Mouse (Mus musculus) kidney, postnatal 0 days (tissue): ENCODE measurements around the gene Wdr26. TPM values are rescaled to one million over a fixed set of nuclear protein-coding genes. Genes with fewer than 3 reads are reported as not detected.

Experiments used
- ATAC-seq: fragments of 200-750 bp; cut with Nextera tagmentation; replicated peaks from 2 replicates; pipeline ENCODE4 v1.8.0; 2017; ENCODE audit warnings: low read depth, moderate number of reproducible peaks, moderate TSS enrichment, moderate library complexity; ENCODE audit not compliant: low FRiP score
- DNase-seq: peaks from one replicate; pipeline ENCODE4 v3.0.0-alpha.2; 2016; ENCODE audit warnings: low spot score
- H3K27ac ChIP-seq: fragments of 300-500 bp; sonication (generic); 2 replicates; pipeline ENCODE4 v1.5.1; 2014; ENCODE audit warnings: mild to moderate bottlenecking
- H3K27me3 ChIP-seq: fragments of 300-500 bp; sonication (generic); 2 replicates; pipeline ENCODE4 v1.6.1; 2014; ENCODE audit warnings: low read length, mixed read lengths; ENCODE audit not compliant: insufficient read depth
- H3K36me3 ChIP-seq: fragments of 300-500 bp; sonication (generic); 2 replicates; pipeline ENCODE4 v1.6.1; 2014; ENCODE audit warnings: low read length, mixed read lengths; ENCODE audit not compliant: insufficient read depth
- H3K4me1 ChIP-seq: fragments of 300-500 bp; sonication (generic); replicated peaks from 2 replicates; pipeline ENCODE4 v1.6.1; 2014; ENCODE audit warnings: antibody characterized with exemption, low read length, mixed read lengths; ENCODE audit not compliant: insufficient read depth
- H3K4me2 ChIP-seq: fragments of 300-500 bp; sonication (generic); 2 replicates; pipeline ENCODE4 v1.6.1; 2014; ENCODE audit warnings: mild to moderate bottlenecking, low read length, moderate library complexity, mixed read lengths
- H3K4me3 ChIP-seq: fragments of 300-500 bp; sonication (generic); replicated peaks from 2 replicates; pipeline ENCODE4 v1.5.1; 2014; ENCODE audit warnings: low read depth, low read length
- H3K9ac ChIP-seq: fragments of 300-500 bp; sonication (generic); 2 replicates; pipeline ENCODE4 v1.6.1; 2014; ENCODE audit warnings: low read depth, low read length
- H3K9me3 ChIP-seq: fragments of 300-500 bp; sonication (generic); replicated peaks from 2 replicates; pipeline ENCODE4 v1.6.1; 2016; ENCODE audit warnings: low read length, inconsistent platforms, mixed read lengths
- CTCF ChIP-seq: IDR thresholded peaks from 2 replicates; pipeline ENCODE4 v1.5.1; 2016; ENCODE audit warnings: antibody characterized with exemption, low read depth, mild to moderate bottlenecking, moderate library complexity
- WGBS: fragments of 180-500 bp; shearing (Covaris S2); extraction: QIAGEN DNeasy Blood & Tissue Kit; methylation state at CpG from one replicate; pipeline ENCODE4 v1.1.7; 2014; 5-methylcytosine and 5-hydroxymethylcytosine counted together
- polyA plus RNA-seq: library from polyadenylated mRNA; unstranded; fragments of >200 nt; fragmentation: Nextera tagmentation; extraction: Ambion mirVana; gene quantifications from 2 replicates; pipeline ENCODE4 v1.2.1, GENCODE M21; 2015

The Wdr26 gene
- polyA plus RNA-seq, 1 experiment from 2014 or later: 40.4 TPM

DNA sequence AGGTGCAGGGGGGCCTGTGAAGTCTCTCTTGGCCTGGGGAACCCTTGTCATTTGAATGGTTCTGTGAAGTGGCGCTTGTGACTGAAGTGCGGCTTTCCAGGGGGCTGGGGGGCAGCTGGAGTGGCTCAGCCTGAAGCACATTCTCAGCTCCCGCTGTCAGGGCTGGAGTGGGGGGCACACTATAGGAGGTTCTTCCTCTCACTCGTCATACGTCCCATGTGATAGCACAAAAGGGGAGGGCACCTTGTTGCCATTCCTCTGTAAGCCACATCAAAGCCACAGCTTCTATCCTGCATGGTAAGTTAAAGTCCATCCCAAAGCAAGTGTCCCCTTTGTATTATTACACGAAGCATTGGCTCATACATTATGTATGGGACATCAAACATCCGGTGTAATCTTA lies 19.5 kb upstream of the Wdr26 start:
- Histone ChIP-seq H3K4me2 (no peak overlapping the region), H3K27ac (0 out of 2 replicates have a peak overlapping the region, but pooled peaks have one; percentile 21), H3K4me1 (peaks cover 7% of the 10 kb centered on the region; the same call in 1 of the 2 replicates), H3K9me3 (no peaks in the 10 kb centered on the region), H3K36me3 (no peaks in the 10 kb centered on the region), H3K9ac (no peak overlapping the region), H3K4me3 (no peak overlapping the region), H3K27me3 (no peaks in the 10 kb centered on the region)
- WGBS: 71% methylated on average over 7 of the region's 7 CpGs
- DNase-seq (no peak), ATAC-seq (no peak)
- no peak for TF ChIP-seq CTCF

GRCm38 (mm10) chr1:181230731-181231148 lies 18.9 kb upstream of the Wdr26 start:
- Histone ChIP-seq H3K4me2 (no peak overlapping the region), H3K9ac (no peak overlapping the region), H3K27me3 (no peaks in the 10 kb centered on the region), H3K36me3 (no peaks in the 10 kb centered on the region), H3K4me3 (no peak overlapping the region), H3K4me1 (peaks cover 7% of the 10 kb centered on the region; the same call in 1 of the 2 replicates), H3K9me3 (no peaks in the 10 kb centered on the region), H3K27ac (peak overlapping the region; percentile 47)
- TF ChIP-seq CTCF: no peak
- DNase-seq: peak; percentile 23
- WGBS: 16% methylated on average over 10 of the region's 10 CpGs
- ATAC-seq: peak; percentile 27; the same call in 1 of the 2 replicates

DNA sequence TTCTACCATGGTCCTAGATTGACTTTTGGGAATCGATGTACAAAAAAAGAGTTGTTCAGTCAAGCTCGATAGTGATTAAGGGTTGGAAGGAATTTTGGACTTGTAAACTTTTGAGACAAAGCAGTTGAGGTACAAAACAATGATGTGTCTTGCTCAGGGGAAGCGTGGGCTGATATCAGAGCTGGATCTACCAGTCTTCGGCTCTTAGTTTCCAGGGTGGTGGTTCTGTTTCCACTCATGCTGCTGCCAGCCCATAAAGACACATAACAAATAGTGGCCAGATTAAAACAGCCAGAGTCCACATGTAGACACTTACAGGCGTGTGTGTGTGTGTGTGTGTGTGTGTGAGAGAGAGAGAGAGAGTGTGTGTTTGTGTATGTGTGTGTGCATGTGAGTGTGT lies 17.2 kb upstream of the Wdr26 start:
- no peak for TF ChIP-seq CTCF

GRCm38 (mm10) chr1:181228591-181228990 lies 16.8 kb upstream of the Wdr26 start:
- Histone ChIP-seq H3K27me3 (no peaks in the 10 kb centered on the region), H3K4me1 (peaks cover 7% of the 10 kb centered on the region; the same call in 1 of the 2 replicates), H3K4me3 (no peak overlapping the region), H3K36me3 (no peaks in the 10 kb centered on the region), H3K9ac (no peak overlapping the region), H3K9me3 (no peaks in the 10 kb centered on the region), H3K27ac (no peak overlapping the region), H3K4me2 (no peak overlapping the region)
- no peak for TF ChIP-seq CTCF
- ATAC-seq: no peak
- WGBS: 77% methylated on average over 5 of the region's 5 CpGs
- DNase-seq: no peak

More for the DNA sequence above, 17.2 kb upstream of the Wdr26 start:
- Histone ChIP-seq H3K36me3 (no peaks in the 10 kb centered on the region), H3K4me1 (peaks cover 7% of the 10 kb centered on the region; the same call in 1 of the 2 replicates), H3K9me3 (no peaks in the 10 kb centered on the region), H3K9ac (no peak overlapping the region), H3K4me2 (no peak overlapping the region), H3K27ac (no peak overlapping the region), H3K27me3 (no peaks in the 10 kb centered on the region), H3K4me3 (no peak overlapping the region)
- ATAC-seq (no peak), DNase-seq (no peak)
- WGBS: 87% methylated on average over 5 of the region's 5 CpGs

DNA sequence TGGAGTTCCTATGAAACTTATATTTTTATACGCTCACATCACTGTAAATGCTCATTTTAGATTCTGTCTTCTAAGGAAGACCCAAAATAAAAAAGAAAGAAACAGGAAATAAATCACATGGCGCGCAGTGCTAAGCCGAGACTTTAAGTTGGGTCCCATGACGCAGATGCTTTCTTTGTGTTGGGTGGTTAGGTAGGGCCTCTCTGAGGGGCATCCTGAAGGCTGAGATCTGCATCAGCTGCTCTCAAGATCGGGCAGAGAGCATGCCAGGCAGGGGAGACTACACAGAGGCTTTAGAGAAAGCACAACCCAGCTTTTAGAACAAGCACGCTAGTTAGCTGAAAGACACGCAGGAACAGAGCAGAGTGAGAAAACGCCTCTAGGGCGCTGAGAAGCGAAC lies 16.0 kb upstream of the Wdr26 start:
- H3K4me2 ChIP-seq: no peak overlapping the region
- H3K4me1 ChIP-seq: peaks cover 7% of the 10 kb centered on the region; the same call in 1 of the 2 replicates
- H3K9me3 ChIP-seq: no peaks in the 10 kb centered on the region
- H3K27ac ChIP-seq: no peak overlapping the region
- no peak overlapping the region for H3K9ac ChIP-seq
- no peak for ATAC-seq
- WGBS: 71% methylated on average over 11 of the region's 11 CpGs
- DNase-seq: no peak
- no peak for TF ChIP-seq CTCF
- H3K27me3 ChIP-seq: no peaks in the 10 kb centered on the region
- H3K4me3 ChIP-seq: no peak overlapping the region
- no peaks in the 10 kb centered on the region for H3K36me3 ChIP-seq

- WGBS: 44% methylated on average over 11 of the region's 11 CpGs
- DNase-seq (no peak), ATAC-seq (no peak)
- TF ChIP-seq CTCF: no peak
- Histone ChIP-seq H3K27me3 (no peaks in the 10 kb centered on the region), H3K4me2 (no peak overlapping the region), H3K4me3 (no peak overlapping the region), H3K27ac (no peak overlapping the region), H3K36me3 (no peaks in the 10 kb centered on the region), H3K9me3 (no peaks in the 10 kb centered on the region), H3K9ac (no peak overlapping the region), H3K4me1 (no peaks in the 10 kb centered on the region; the same call in 1 of the 2 replicates)
Observed at GRCm38 (mm10) chr1:181226850-181227249, 15.0 kb upstream of the Wdr26 start.

DNA sequence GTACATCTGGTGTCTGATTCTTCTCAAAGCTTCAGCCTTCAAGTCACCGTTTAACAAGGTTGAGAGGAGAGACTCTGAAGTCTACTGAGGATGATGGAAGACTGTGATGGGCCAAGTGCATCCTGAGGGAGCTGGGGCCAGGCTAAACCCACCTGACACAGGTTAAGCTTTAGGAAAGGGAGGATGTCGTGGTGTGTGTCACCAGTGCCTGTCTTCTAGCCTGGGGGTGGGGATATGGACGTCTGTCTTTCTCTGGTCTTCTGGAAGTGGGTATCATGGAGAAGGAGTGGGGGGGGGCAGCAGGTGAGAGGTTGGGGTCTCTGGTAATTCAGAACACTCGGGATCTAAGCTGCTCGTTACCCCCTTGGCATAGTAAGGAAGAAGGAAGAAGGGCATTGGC lies 13.5 kb upstream of the Wdr26 start:
- H3K4me2 ChIP-seq: no peak overlapping the region
- no peaks in the 10 kb centered on the region for H3K9me3 ChIP-seq
- no peaks in the 10 kb centered on the region for H3K4me1 ChIP-seq
- 81% methylated on average over 5 of the region's 5 CpGs for WGBS
- no peak overlapping the region for H3K4me3 ChIP-seq
- DNase-seq (no peak), ATAC-seq (no peak)
- H3K27me3 ChIP-seq: no peaks in the 10 kb centered on the region
- no peaks in the 10 kb centered on the region for H3K36me3 ChIP-seq
- no peak overlapping the region for H3K9ac ChIP-seq
- TF ChIP-seq CTCF: no peak
- H3K27ac ChIP-seq: no peak overlapping the region
